ENCODE assay signal across 2 mouse cellular contexts in genomic region chr13:23564482-23564881, GRCm38 (mm10).
TF ChIP-seq lines count a peak whose summit lies in the region.

No protein-coding gene starts in this region.

TF ChIP-seq in CH12.LX, 34 proteins besides CTCF, POLR2A, EP300 and RAD21:
- TF ChIP-seq IRF4 (IDR thresholded peaks at IDR 0.05; ENCODE audit: low read depth, low read length) (no peak), RCOR1 (conservative IDR thresholded peaks at IDR 0.05; ENCODE audit: low read depth, low read length) (no peak), POLR2AphosphoS2 (IDR thresholded peaks at IDR 0.05; ENCODE audit: low read depth, low read length) (no peak), ZNF384 (IDR thresholded peaks at IDR 0.05; ENCODE audit: low read depth, low read length) (peak; percentile 59), MEF2A (IDR thresholded peaks at IDR 0.05; ENCODE audit: borderline replicate concordance, low read depth, low read length) (no peak), CHD1 (IDR thresholded peaks at IDR 0.05; ENCODE audit: low read depth, low read length) (no peak), MAX (IDR thresholded peaks at IDR 0.05; ENCODE audit: low read length) (no peak), PAX5 (IDR thresholded peaks at IDR 0.05; ENCODE audit: low read length) (no peak), ZMIZ1 (IDR thresholded peaks at IDR 0.05; ENCODE audit: low read depth, low read length) (no peak)

TF ChIP-seq in MEL, 35 proteins besides CTCF, POLR2A, EP300 and RAD21:
- TF ChIP-seq JUND (IDR thresholded peaks at IDR 0.05; ENCODE audit: low read depth, low read length) (no peak), MAX (IDR thresholded peaks at IDR 0.05; ENCODE audit: low read length) (no peak), KAT2A (conservative IDR thresholded peaks at IDR 0.05; ENCODE audit: low read depth, low read length) (no peak), BHLHE40 (IDR thresholded peaks at IDR 0.05; ENCODE audit: borderline replicate concordance, low read depth, low read length) (no peak), USF2 (IDR thresholded peaks at IDR 0.05; ENCODE audit: borderline replicate concordance in 1 of 2, insufficient read depth in 1 of 2, low read depth in 1 of 2, low read length in 2 of 2) (no peak), GABPA (IDR thresholded peaks at IDR 0.05; ENCODE audit: low read depth, low read length) (no peak), MAZ (IDR thresholded peaks at IDR 0.05; ENCODE audit: low read depth, low read length) (no peak)
TF ChIP-seq in MEL: peak in this region for 0.
